Mouse (Mus musculus): Measurements from ENCODE around the gene Lsmem1. TPM values are rescaled to one million over a fixed set of nuclear protein-coding genes. Genes with fewer than 3 reads are reported as not detected.

Gene Lsmem1
- total and polyA plus RNA-seq, 3 experiments: 0.44 TPM; not detected in 2

GRCm38 (mm10) chr12:40202161-40203035 lies 3.1 kb upstream of the Lsmem1 start:
- peaks cover 3% of the 10 kb centered on the region; the same call in 1 of the 2 replicates for H3K4me1 ChIP-seq (ENCODE audit: insufficient read depth, low read depth, low read length)
- no peak for DNase-seq (ENCODE audit: low spot score)
- H3K36me3 ChIP-seq (replicated peaks): peaks cover 80% of the 10 kb centered on the region
- TF ChIP-seq GATA2 (IDR thresholded peaks at IDR 0.05; ENCODE audit: borderline replicate concordance, low read depth, low read length) (no peak), GATA1 (IDR thresholded peaks at IDR 0.05; ENCODE audit: borderline replicate concordance, low read length) (no peak), CTCF (IDR thresholded peaks at IDR 0.05; ENCODE audit: low read depth, low read length) (no peak), TAL1 (conservative IDR thresholded peaks at IDR 0.05; ENCODE audit: low read depth, low read length) (no peak), POLR2AphosphoS5 (IDR thresholded peaks at IDR 0.05; ENCODE audit: insufficient replicate concordance, low read depth, low read length) (no peak)
- no peaks in the 10 kb centered on the region for H3K9me3 ChIP-seq (replicated peaks)
- ATAC-seq (ENCODE audit: extremely low read depth, insufficient number of reproducible peaks, low FRiP score, poor library complexity, severe bottlenecking): no peak
- H3K4me3 ChIP-seq (ENCODE audit: low read depth, low read length): no peak overlapping the region
- no peaks in the 10 kb centered on the region for H3K27me3 ChIP-seq (ENCODE audit: insufficient read depth, low read length)

- H3K36me3 ChIP-seq (replicated peaks): peaks cover 63% of the 10 kb centered on the region
- H3K27me3 ChIP-seq (ENCODE audit: insufficient read depth, low read length): no peaks in the 10 kb centered on the region
- peaks cover 3% of the 10 kb centered on the region; the same call in 1 of the 2 replicates for H3K4me1 ChIP-seq (ENCODE audit: insufficient read depth, low read depth, low read length)
- ATAC-seq (ENCODE audit: extremely low read depth, insufficient number of reproducible peaks, low FRiP score, poor library complexity, severe bottlenecking) (no peak), DNase-seq (ENCODE audit: low spot score) (no peak)
- H3K4me3 ChIP-seq (ENCODE audit: low read depth, low read length): no peak overlapping the region
- no peaks in the 10 kb centered on the region for H3K9me3 ChIP-seq (replicated peaks)
- TF ChIP-seq GATA2 (IDR thresholded peaks at IDR 0.05; ENCODE audit: borderline replicate concordance, low read depth, low read length) (no peak), POLR2AphosphoS5 (IDR thresholded peaks at IDR 0.05; ENCODE audit: insufficient replicate concordance, low read depth, low read length) (no peak), GATA1 (IDR thresholded peaks at IDR 0.05; ENCODE audit: borderline replicate concordance, low read length) (no peak), CTCF (IDR thresholded peaks at IDR 0.05; ENCODE audit: low read depth, low read length) (no peak), TAL1 (conservative IDR thresholded peaks at IDR 0.05; ENCODE audit: low read depth, low read length) (no peak)
These were observed 1.4 kb upstream of the Lsmem1 start for GRCm38 (mm10) chr12:40200484-40201235.

GRCm38 (mm10) chr12:40199795-40200402 lies 609 bp upstream of the Lsmem1 start:
- H3K4me3 ChIP-seq (ENCODE audit: low read depth, low read length): no peak overlapping the region
- peaks cover 55% of the 10 kb centered on the region for H3K36me3 ChIP-seq (replicated peaks)
- H3K9me3 ChIP-seq (replicated peaks): no peaks in the 10 kb centered on the region
- no peaks in the 10 kb centered on the region for H3K27me3 ChIP-seq (ENCODE audit: insufficient read depth, low read length)
- ATAC-seq (ENCODE audit: extremely low read depth, insufficient number of reproducible peaks, low FRiP score, poor library complexity, severe bottlenecking): peak; percentile 62
- TF ChIP-seq TAL1 (conservative IDR thresholded peaks at IDR 0.05; ENCODE audit: low read depth, low read length) (no peak), POLR2AphosphoS5 (IDR thresholded peaks at IDR 0.05; ENCODE audit: insufficient replicate concordance, low read depth, low read length) (no peak), GATA1 (IDR thresholded peaks at IDR 0.05; ENCODE audit: borderline replicate concordance, low read length) (no peak), GATA2 (IDR thresholded peaks at IDR 0.05; ENCODE audit: borderline replicate concordance, low read depth, low read length) (no peak), CTCF (IDR thresholded peaks at IDR 0.05; ENCODE audit: low read depth, low read length) (peak; percentile 97)
- peaks cover 3% of the 10 kb centered on the region; the same call in 1 of the 2 replicates for H3K4me1 ChIP-seq (ENCODE audit: insufficient read depth, low read depth, low read length)
- peak; percentile 26 for DNase-seq (ENCODE audit: low spot score)

- ATAC-seq (ENCODE audit: extremely low read depth, insufficient number of reproducible peaks, low FRiP score, poor library complexity, severe bottlenecking): no peak
- TF ChIP-seq TAL1 (conservative IDR thresholded peaks at IDR 0.05; ENCODE audit: low read depth, low read length): no peak
- no peak for TF ChIP-seq GATA2 (IDR thresholded peaks at IDR 0.05; ENCODE audit: borderline replicate concordance, low read depth, low read length)
- TF ChIP-seq CTCF (IDR thresholded peaks at IDR 0.05; ENCODE audit: low read depth, low read length): no peak
- TF ChIP-seq GATA1 (IDR thresholded peaks at IDR 0.05; ENCODE audit: borderline replicate concordance, low read length): no peak
- no peak for TF ChIP-seq POLR2AphosphoS5 (IDR thresholded peaks at IDR 0.05; ENCODE audit: insufficient replicate concordance, low read depth, low read length)
- no peaks in the 10 kb centered on the region for H3K27me3 ChIP-seq (ENCODE audit: insufficient read depth, low read length)
- DNase-seq (ENCODE audit: low spot score): no peak
- H3K36me3 ChIP-seq (replicated peaks): peaks cover 41% of the 10 kb centered on the region
- H3K4me1 ChIP-seq (ENCODE audit: insufficient read depth, low read depth, low read length): peaks cover 3% of the 10 kb centered on the region; the same call in 1 of the 2 replicates
- H3K4me3 ChIP-seq (ENCODE audit: low read depth, low read length): no peak overlapping the region
- H3K9me3 ChIP-seq (replicated peaks): no peaks in the 10 kb centered on the region
These were observed 863 bp downstream of the Lsmem1 start for GRCm38 (mm10) chr12:40198427-40198826.

DNA sequence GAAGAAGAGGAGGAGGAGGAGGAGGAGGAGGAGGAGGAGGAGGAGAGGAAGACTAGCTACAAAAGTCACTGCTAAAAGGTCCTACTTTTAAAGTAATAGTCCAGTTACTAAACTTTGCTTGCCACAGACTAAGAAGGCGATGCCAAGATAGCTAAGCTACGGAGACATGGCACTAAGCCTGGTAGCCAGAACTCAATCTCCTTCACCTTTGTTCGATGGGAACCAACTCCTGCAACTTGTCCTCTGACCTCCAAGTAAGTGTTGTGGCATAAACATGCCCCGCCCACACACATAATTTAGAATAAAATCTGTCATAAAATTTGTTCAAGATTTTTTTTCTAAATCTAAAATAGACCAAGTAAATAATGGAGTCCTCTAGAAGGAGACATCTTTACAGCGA lies 1.3 kb downstream of the Lsmem1 start:
- no peak overlapping the region for H3K4me3 ChIP-seq (ENCODE audit: low read depth, low read length)
- ATAC-seq (ENCODE audit: extremely low read depth, insufficient number of reproducible peaks, low FRiP score, poor library complexity, severe bottlenecking): no peak
- no peak for DNase-seq (ENCODE audit: low spot score)
- H3K36me3 ChIP-seq (replicated peaks): peaks cover 38% of the 10 kb centered on the region
- TF ChIP-seq GATA1 (IDR thresholded peaks at IDR 0.05; ENCODE audit: borderline replicate concordance, low read length): no peak
- TF ChIP-seq CTCF (IDR thresholded peaks at IDR 0.05; ENCODE audit: low read depth, low read length): no peak
- TF ChIP-seq TAL1 (conservative IDR thresholded peaks at IDR 0.05; ENCODE audit: low read depth, low read length): no peak
- no peak for TF ChIP-seq GATA2 (IDR thresholded peaks at IDR 0.05; ENCODE audit: borderline replicate concordance, low read depth, low read length)
- no peak for TF ChIP-seq POLR2AphosphoS5 (IDR thresholded peaks at IDR 0.05; ENCODE audit: insufficient replicate concordance, low read depth, low read length)
- no peaks in the 10 kb centered on the region for H3K27me3 ChIP-seq (ENCODE audit: insufficient read depth, low read length)
- H3K4me1 ChIP-seq (ENCODE audit: insufficient read depth, low read depth, low read length): peaks cover 3% of the 10 kb centered on the region; the same call in 1 of the 2 replicates
- H3K9me3 ChIP-seq (replicated peaks): no peaks in the 10 kb centered on the region
